Mouse (Mus musculus) thymus, postnatal 25 days (tissue): Measurements from ENCODE around the gene Hivep1.
A peak's percentile ranks its signal among the peaks of the same experiment; 100 is the strongest.

Source experiments
- DNase-seq: peaks from one replicate; pipeline ENCODE4 v3.0.0; 2022

Hivep1 gene

GRCm38 (mm10) chr13:42051961-42052695 lies at the start of gene Hivep1:
TSS of gene Hivep1 (plus strand) at chr13:42052021.
- peak; percentile 62 for DNase-seq

- no peak for DNase-seq
Measured at GRCm38 (mm10) chr13:42015484-42016045, 36.3 kb upstream of the Hivep1 start.

- DNase-seq: no peak
Measured at GRCm38 (mm10) chr13:42016218-42016617, 35.6 kb upstream of the Hivep1 start.

- DNase-seq: peak; percentile 23
Measured at GRCm38 (mm10) chr13:42018356-42018755, 33.5 kb upstream of the Hivep1 start.

GRCm38 (mm10) chr13:42041203-42041602 lies 10.6 kb upstream of the Hivep1 start:
- DNase-seq: no peak

GRCm38 (mm10) chr13:42043431-42043830 lies 8.4 kb upstream of the Hivep1 start:
- DNase-seq: no peak

- peak; percentile 72 for DNase-seq
Measured at GRCm38 (mm10) chr13:42048991-42049773, 2.6 kb upstream of the Hivep1 start.

GRCm38 (mm10) chr13:42049774-42050125 lies 2.1 kb upstream of the Hivep1 start:
- DNase-seq: no peak

GRCm38 (mm10) chr13:42050160-42050559 lies 1.7 kb upstream of the Hivep1 start:
- no peak for DNase-seq

- no peak for DNase-seq
Measured at GRCm38 (mm10) chr13:42050880-42051201, 980 bp upstream of the Hivep1 start.

GRCm38 (mm10) chr13:42051202-42051906 lies 467 bp upstream of the Hivep1 start:
- peak; percentile 99 for DNase-seq

GRCm38 (mm10) chr13:42052696-42053541 lies 1.1 kb downstream of the Hivep1 start:
- peak; percentile 75 for DNase-seq

GRCm38 (mm10) chr13:42053656-42054055 lies 1.8 kb downstream of the Hivep1 start:
- no peak for DNase-seq

GRCm38 (mm10) chr13:42054138-42054537 lies 2.3 kb downstream of the Hivep1 start:
- DNase-seq: no peak

- no peak for DNase-seq
Measured at GRCm38 (mm10) chr13:42056712-42057332, 5.0 kb downstream of the Hivep1 start.

GRCm38 (mm10) chr13:42060846-42061630 lies 9.2 kb downstream of the Hivep1 start:
- peak; percentile 60 for DNase-seq

GRCm38 (mm10) chr13:42064257-42064656 lies 12.4 kb downstream of the Hivep1 start:
- no peak for DNase-seq

GRCm38 (mm10) chr13:42070236-42070635 lies 18.4 kb downstream of the Hivep1 start:
- no peak for DNase-seq

GRCm38 (mm10) chr13:42071011-42071410 lies 19.2 kb downstream of the Hivep1 start:
- no peak for DNase-seq

- DNase-seq: no peak
Measured at GRCm38 (mm10) chr13:42073285-42073684, 21.5 kb downstream of the Hivep1 start.

- no peak for DNase-seq
Measured at GRCm38 (mm10) chr13:42075546-42075945, 23.7 kb downstream of the Hivep1 start.
